Mouse (Mus musculus): Measurements from ENCODE around the gene Zfp622. TPM values are rescaled to one million over a fixed set of nuclear protein-coding genes. Genes with fewer than 3 reads are reported as not detected.

Gene Zfp622
- polyA plus RNA-seq, 1 experiment from 2014 or later: 7.3 TPM

- Histone ChIP-seq H3K4me1 (ENCODE audit: control insufficient read depth, low read depth, low read length) (no peaks in the 10 kb centered on the region), H3K9ac (ENCODE audit: low read depth, low read length) (no peak overlapping the region), H3K9me3 (replicated peaks; ENCODE audit: control insufficient read depth, low read length) (no peaks in the 10 kb centered on the region), H3K36me3 (ENCODE audit: control insufficient read depth, insufficient read depth) (no peaks in the 10 kb centered on the region), H3K4me3 (ENCODE audit: low read depth, low read length) (no peak overlapping the region), H3K27me3 (ENCODE audit: control insufficient read depth, insufficient read depth, low read depth, low read length) (no peaks in the 10 kb centered on the region), H3K4me2 (ENCODE audit: low read depth, low read length) (no peak overlapping the region), H3K27ac (ENCODE audit: low read length) (no peak overlapping the region)
- ATAC-seq (ENCODE audit: low read depth): no peak
- 24% methylated on average over 1 of the region's 1 CpGs for WGBS (ENCODE audit: insufficient replicate concordance)
These were observed 56.4 kb downstream of the Zfp622 start for GRCm38 (mm10) chr15:26040567-26040966.

GRCm38 (mm10) chr15:26041196-26041947, 57.2 kb downstream of the Zfp622 start:
- Histone ChIP-seq H3K4me2 (ENCODE audit: low read depth, low read length) (no peak overlapping the region), H3K9ac (ENCODE audit: low read depth, low read length) (no peak overlapping the region), H3K27ac (ENCODE audit: low read length) (no peak overlapping the region), H3K9me3 (replicated peaks; ENCODE audit: control insufficient read depth, low read length) (no peaks in the 10 kb centered on the region), H3K36me3 (ENCODE audit: control insufficient read depth, insufficient read depth) (no peaks in the 10 kb centered on the region), H3K4me1 (ENCODE audit: control insufficient read depth, low read depth, low read length) (no peaks in the 10 kb centered on the region), H3K4me3 (ENCODE audit: low read depth, low read length) (no peak overlapping the region), H3K27me3 (ENCODE audit: control insufficient read depth, insufficient read depth, low read depth, low read length) (no peaks in the 10 kb centered on the region)
- ATAC-seq (ENCODE audit: low read depth): no peak
- WGBS (ENCODE audit: insufficient replicate concordance): 58% methylated on average over 2 of the region's 2 CpGs

Small RNAs within 50 kb of the gene (microRNA-seq; reads per million reads assigned to microRNA genes)
- gene Mir7212: not detected

Other genes with a start within 250 kb of the Zfp622 start
- 7.4 and 10.1 TPM in 2 replicates for gene Retreg1, start 141.2 kb upstream of the Zfp622 start, polyA plus RNA-seq (2015; fragmentation: Nextera tagmentation; extraction: Ambion mirVana)

All from liver, embryonic 16.5 days (tissue).